ENCODE assay signal across 8 mouse cellular contexts in genomic region chr1:126931754-126932153, GRCm38 (mm10).
DNase-seq lines count a peak whose midpoint lies in the region; ATAC-seq lines count a peak whose summit lies in the region.

No protein-coding gene starts in this region.

- H3K27me3 ChIP-seq in hindbrain, embryonic 12.5 days: no peaks in the 10 kb centered on the region

- no peak overlapping the region for H3K27ac ChIP-seq in hindbrain, embryonic 12.5 days

- peaks cover 18% of the 10 kb centered on the region for H3K4me1 ChIP-seq in hindbrain, embryonic 12.5 days

- no peak overlapping the region for H3K4me2 ChIP-seq in hindbrain, embryonic 12.5 days (replicated peaks)

- 1% methylated on average over 6 of the region's 6 CpGs for WGBS in hindbrain, embryonic 12.5 days

- DNase-seq in MN1 (ENCODE audit: low spot score): peak; percentile 70
- peak; percentile 49 for DNase-seq in cerebellum, adult 11-12 months
- DNase-seq in forelimb bud, embryonic 11.5 days (ENCODE audit: low read depth, low spot score): peak; percentile 87
- DNase-seq in layer of hippocampus, adult 9-10 months (ENCODE audit: low spot score): peak; percentile 93
- peak; percentile 87 for DNase-seq in lung, postnatal 10 days
- DNase-seq in retina, postnatal 1 day: peak; percentile 84
- DNase-seq in thymus, postnatal 4 days: peak; percentile 80

- H3K36me3 ChIP-seq in hindbrain, embryonic 12.5 days: no peaks in the 10 kb centered on the region

- ATAC-seq in hindbrain, embryonic 12.5 days (ENCODE audit: low FRiP score): 0 out of 2 replicates have a peak, but pooled peaks have one; percentile 17

- H3K4me3 ChIP-seq in hindbrain, embryonic 12.5 days: no peak overlapping the region

- H3K9me3 ChIP-seq in hindbrain, embryonic 12.5 days (replicated peaks): no peaks in the 10 kb centered on the region

- no peak overlapping the region for H3K9ac ChIP-seq in hindbrain, embryonic 12.5 days
